Mouse (Mus musculus) liver, embryonic 13.5 days (tissue): Measurements from ENCODE around the gene Jarid2. TPM values are rescaled to one million over a fixed set of nuclear protein-coding genes. Genes with fewer than 3 reads are reported as not detected.
"Not testable (repeated sequence)": the region's sequence is repeated elsewhere in the genome, so short reads cannot be mapped to it uniquely, and the experiment has no call there.

Experiments used
- ATAC-seq: fragments of 200-750 bp; cut with Nextera tagmentation; 2 replicates; pipeline ENCODE4 v1.8.0; 2017; ENCODE audit warnings: low read depth, mild to moderate bottlenecking, moderate number of reproducible peaks, moderate library complexity
- DNase-seq: peaks from one replicate; pipeline ENCODE4 v3.0.0; 2022
- H3K27ac ChIP-seq: fragments of 300-500 bp; sonication (generic); 2 replicates; pipeline ENCODE4 v1.5.1; 2015; ENCODE audit warnings: moderate library complexity, mild to moderate bottlenecking, inconsistent platforms
- H3K27me3 ChIP-seq: fragments of 300-500 bp; sonication (generic); 2 replicates; pipeline ENCODE4 v1.6.1; 2015; ENCODE audit warnings: mild to moderate bottlenecking, inconsistent platforms
- H3K36me3 ChIP-seq: fragments of 300-500 bp; sonication (generic); 2 replicates; pipeline ENCODE4 v1.6.1; 2015; ENCODE audit warnings: mild to moderate bottlenecking, inconsistent platforms
- H3K4me1 ChIP-seq: fragments of 300-500 bp; sonication (generic); replicated peaks from 2 replicates; pipeline ENCODE4 v1.6.1; 2015; ENCODE audit warnings: inconsistent platforms
- H3K4me2 ChIP-seq: fragments of 300-500 bp; sonication (generic); 2 replicates; pipeline ENCODE4 v1.6.1; 2015; ENCODE audit warnings: inconsistent platforms, mild to moderate bottlenecking, moderate library complexity
- H3K4me3 ChIP-seq: fragments of 300-500 bp; sonication (generic); replicated peaks from 2 replicates; pipeline ENCODE4 v1.5.1; 2015; ENCODE audit warnings: mild to moderate bottlenecking, inconsistent platforms
- H3K9ac ChIP-seq: fragments of 300-500 bp; sonication (generic); 2 replicates; pipeline ENCODE4 v1.6.1; 2015; ENCODE audit warnings: mild to moderate bottlenecking, inconsistent platforms
- H3K9me3 ChIP-seq: fragments of 300-500 bp; sonication (generic); replicated peaks from 2 replicates; pipeline ENCODE4 v1.6.1; 2016; ENCODE audit warnings: inconsistent platforms
- WGBS: fragments of 180-500 bp; shearing (Covaris S2); methylation state at CpG from one replicate; pipeline ENCODE4 v1.1.7; 2015; ENCODE audit not compliant: insufficient replicate concordance; 5-methylcytosine and 5-hydroxymethylcytosine counted together
- polyA plus RNA-seq: library from polyadenylated mRNA; unstranded; fragments of >200 nt; fragmentation: Nextera tagmentation; extraction: Ambion mirVana; gene quantifications from 2 replicates; pipeline ENCODE4 v1.2.1, GENCODE M21; 2015

The Jarid2 gene
- polyA plus RNA-seq, 1 experiment from 2014 or later = 8.0 TPM

DNA sequence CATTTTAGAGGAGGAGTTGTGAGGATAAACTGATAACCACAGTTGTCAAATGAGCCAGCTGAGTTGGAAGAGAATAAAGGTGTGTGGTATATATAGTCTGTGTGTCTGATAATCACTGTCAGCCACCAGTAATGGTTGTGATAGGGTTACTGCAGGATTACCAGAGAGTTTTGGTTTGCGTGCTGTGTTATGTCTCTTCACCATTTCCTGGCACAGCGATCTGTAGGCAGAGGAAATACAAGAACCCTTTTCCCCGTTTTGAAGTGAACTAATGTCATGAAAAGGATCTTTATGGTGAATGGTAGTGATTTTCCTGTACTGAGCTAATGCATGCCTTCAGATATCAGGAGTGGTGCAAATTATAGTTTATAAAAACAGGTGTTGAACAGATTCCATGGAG lies 122.8 kb downstream of the Jarid2 start:
- no peak for DNase-seq
- Histone ChIP-seq H3K4me3 (no peak overlapping the region), H3K36me3 (no peaks in the 10 kb centered on the region), H3K4me2 (no peak overlapping the region), H3K9me3 (no peaks in the 10 kb centered on the region), H3K4me1 (no peaks in the 10 kb centered on the region), H3K9ac (no peak overlapping the region), H3K27ac (no peak overlapping the region), H3K27me3 (no peaks in the 10 kb centered on the region)
- 52% methylated on average over 3 of the region's 3 CpGs for WGBS
- ATAC-seq = no peak

DNA sequence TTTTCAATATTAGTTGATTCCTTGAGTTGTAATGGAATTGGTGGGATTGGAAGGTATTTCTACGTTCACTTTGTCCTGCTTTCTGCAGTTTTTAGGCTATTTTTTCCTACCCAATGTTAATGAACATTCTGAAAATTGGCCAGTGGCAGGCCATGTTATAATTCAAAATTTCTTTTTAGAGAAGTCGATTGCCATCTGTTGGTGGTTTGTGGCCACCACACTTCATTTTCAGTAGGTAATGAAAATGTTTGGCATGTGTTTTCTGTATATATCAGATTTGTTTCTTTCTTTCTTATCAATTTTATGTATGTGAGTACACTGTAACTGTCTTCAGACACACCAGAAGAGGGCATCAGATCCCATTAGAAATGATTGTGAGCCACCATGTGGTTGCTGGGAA lies 136.3 kb downstream of the Jarid2 start:
- no peaks in the 10 kb centered on the region for H3K27me3 ChIP-seq
- H3K27ac ChIP-seq = no peak overlapping the region
- no peak overlapping the region for H3K4me2 ChIP-seq
- ATAC-seq (no peak), DNase-seq (no peak)
- H3K4me3 ChIP-seq = no peak overlapping the region
- H3K36me3 ChIP-seq = no peaks in the 10 kb centered on the region
- H3K9me3 ChIP-seq = no peaks in the 10 kb centered on the region
- no peaks in the 10 kb centered on the region for H3K4me1 ChIP-seq
- WGBS = 64% methylated on average over 2 of the region's 2 CpGs
- H3K9ac ChIP-seq = no peak overlapping the region

DNA sequence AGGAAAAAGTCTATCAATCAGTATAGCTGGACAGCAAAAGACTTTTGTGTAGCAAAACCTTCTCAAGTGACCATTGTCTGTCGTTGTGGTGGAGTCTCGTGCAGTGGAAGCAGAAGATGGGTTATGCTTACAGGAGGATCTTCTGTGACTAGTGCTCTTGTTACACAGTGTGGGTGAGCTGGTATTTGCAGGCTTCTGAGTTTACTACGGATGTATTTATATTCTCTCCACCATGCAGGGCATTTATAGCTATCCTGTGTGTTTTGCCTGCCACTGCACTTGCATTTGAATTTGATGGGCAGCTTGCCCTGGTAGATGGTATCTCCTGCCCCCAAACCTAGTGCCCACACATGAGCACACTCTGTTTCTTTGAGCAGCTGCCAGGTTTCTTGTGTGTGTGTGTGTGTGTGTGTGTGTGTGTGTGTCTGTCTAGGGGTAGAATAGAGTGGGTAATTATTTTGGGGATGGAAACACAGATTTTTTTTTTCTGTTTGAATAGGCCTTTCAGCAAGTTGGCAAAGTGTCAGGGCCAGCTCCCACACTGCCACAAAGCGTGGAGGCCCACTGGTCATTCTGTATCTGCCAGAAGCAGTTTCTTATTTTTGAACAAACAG lies 138.9 kb downstream of the Jarid2 start:
- no peaks in the 10 kb centered on the region for H3K27me3 ChIP-seq
- H3K4me1 ChIP-seq = no peaks in the 10 kb centered on the region
- no peak overlapping the region for H3K4me3 ChIP-seq
- no peak overlapping the region for H3K9ac ChIP-seq
- no peaks in the 10 kb centered on the region for H3K36me3 ChIP-seq
- H3K9me3 ChIP-seq = no peaks in the 10 kb centered on the region
- no peak overlapping the region for H3K27ac ChIP-seq
- 79% methylated on average over 4 of the region's 4 CpGs for WGBS
- no peak overlapping the region for H3K4me2 ChIP-seq
- ATAC-seq (no peak), DNase-seq (no peak)

- not testable (repeated sequence) for H3K4me3 ChIP-seq, H3K27ac ChIP-seq, H3K27me3 ChIP-seq, H3K4me2 ChIP-seq, H3K36me3 ChIP-seq, H3K4me1 ChIP-seq, H3K9ac ChIP-seq, H3K9me3 ChIP-seq
- ATAC-seq (peak; percentile 100), DNase-seq (peak; percentile 88)
- WGBS = 66% methylated on average over 47 of the region's 47 CpGs
Measured at GRCm38 (mm10) chr13:44869418-44870119, 140.3 kb downstream of the Jarid2 start.

DNA sequence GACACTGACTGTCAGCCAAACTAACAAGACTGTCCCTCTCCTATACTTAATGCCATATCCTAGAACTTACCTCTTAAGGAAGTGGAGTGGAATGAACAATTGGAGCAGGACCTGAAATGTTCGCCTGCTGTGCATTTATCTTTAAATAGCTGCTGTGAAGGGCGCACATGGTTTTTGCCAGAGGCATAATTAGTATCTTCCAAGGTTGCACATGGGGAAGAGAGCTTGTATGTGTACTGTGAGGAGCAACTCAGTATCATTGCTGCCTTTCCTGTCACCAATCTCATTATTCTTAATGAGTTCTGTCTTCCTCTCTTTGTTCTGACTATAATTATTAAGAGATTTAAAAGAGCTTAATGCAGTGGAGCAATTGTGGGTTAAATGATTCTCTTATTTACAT lies 147.5 kb downstream of the Jarid2 start:
- H3K4me1 ChIP-seq = no peaks in the 10 kb centered on the region
- no peaks in the 10 kb centered on the region for H3K9me3 ChIP-seq
- H3K27me3 ChIP-seq = no peaks in the 10 kb centered on the region
- 72% methylated on average over 2 of the region's 2 CpGs for WGBS
- no peak overlapping the region for H3K4me2 ChIP-seq
- DNase-seq (no peak), ATAC-seq (no peak)
- H3K27ac ChIP-seq = no peak overlapping the region
- no peak overlapping the region for H3K9ac ChIP-seq
- H3K36me3 ChIP-seq = peaks cover 5% of the 10 kb centered on the region; the same call in 1 of the 2 replicates
- H3K4me3 ChIP-seq = no peak overlapping the region

- Histone ChIP-seq H3K4me3 (no peak overlapping the region), H3K4me2 (no peak overlapping the region), H3K27me3 (no peaks in the 10 kb centered on the region), H3K36me3 (peaks cover 5% of the 10 kb centered on the region; the same call in 1 of the 2 replicates), H3K9me3 (no peaks in the 10 kb centered on the region), H3K9ac (no peak overlapping the region), H3K27ac (no peak overlapping the region), H3K4me1 (no peaks in the 10 kb centered on the region)
- no peak for DNase-seq
- ATAC-seq = no peak
- 85% methylated on average over 4 of the region's 4 CpGs for WGBS
Measured at GRCm38 (mm10) chr13:44881001-44881400, 151.7 kb downstream of the Jarid2 start.

GRCm38 (mm10) chr13:44886221-44886620 lies 156.9 kb downstream of the Jarid2 start:
- H3K4me3 ChIP-seq = no peak overlapping the region
- H3K27me3 ChIP-seq = no peaks in the 10 kb centered on the region
- H3K36me3 ChIP-seq = peaks cover 5% of the 10 kb centered on the region; the same call in 1 of the 2 replicates
- 81% methylated on average over 2 of the region's 2 CpGs for WGBS
- H3K4me1 ChIP-seq = no peaks in the 10 kb centered on the region
- ATAC-seq (no peak), DNase-seq (no peak)
- no peak overlapping the region for H3K9ac ChIP-seq
- H3K27ac ChIP-seq = no peak overlapping the region
- no peaks in the 10 kb centered on the region for H3K9me3 ChIP-seq
- H3K4me2 ChIP-seq = no peak overlapping the region

GRCm38 (mm10) chr13:44890612-44891011 lies 161.3 kb downstream of the Jarid2 start:
- no peak overlapping the region for H3K4me2 ChIP-seq
- no peaks in the 10 kb centered on the region for H3K4me1 ChIP-seq
- no peak overlapping the region for H3K4me3 ChIP-seq
- DNase-seq = no peak
- H3K27ac ChIP-seq = no peak overlapping the region
- no peaks in the 10 kb centered on the region for H3K9me3 ChIP-seq
- no peak for ATAC-seq
- WGBS = 73% methylated on average over 2 of the region's 2 CpGs
- no peaks in the 10 kb centered on the region for H3K36me3 ChIP-seq
- no peak overlapping the region for H3K9ac ChIP-seq
- H3K27me3 ChIP-seq = no peaks in the 10 kb centered on the region

DNA sequence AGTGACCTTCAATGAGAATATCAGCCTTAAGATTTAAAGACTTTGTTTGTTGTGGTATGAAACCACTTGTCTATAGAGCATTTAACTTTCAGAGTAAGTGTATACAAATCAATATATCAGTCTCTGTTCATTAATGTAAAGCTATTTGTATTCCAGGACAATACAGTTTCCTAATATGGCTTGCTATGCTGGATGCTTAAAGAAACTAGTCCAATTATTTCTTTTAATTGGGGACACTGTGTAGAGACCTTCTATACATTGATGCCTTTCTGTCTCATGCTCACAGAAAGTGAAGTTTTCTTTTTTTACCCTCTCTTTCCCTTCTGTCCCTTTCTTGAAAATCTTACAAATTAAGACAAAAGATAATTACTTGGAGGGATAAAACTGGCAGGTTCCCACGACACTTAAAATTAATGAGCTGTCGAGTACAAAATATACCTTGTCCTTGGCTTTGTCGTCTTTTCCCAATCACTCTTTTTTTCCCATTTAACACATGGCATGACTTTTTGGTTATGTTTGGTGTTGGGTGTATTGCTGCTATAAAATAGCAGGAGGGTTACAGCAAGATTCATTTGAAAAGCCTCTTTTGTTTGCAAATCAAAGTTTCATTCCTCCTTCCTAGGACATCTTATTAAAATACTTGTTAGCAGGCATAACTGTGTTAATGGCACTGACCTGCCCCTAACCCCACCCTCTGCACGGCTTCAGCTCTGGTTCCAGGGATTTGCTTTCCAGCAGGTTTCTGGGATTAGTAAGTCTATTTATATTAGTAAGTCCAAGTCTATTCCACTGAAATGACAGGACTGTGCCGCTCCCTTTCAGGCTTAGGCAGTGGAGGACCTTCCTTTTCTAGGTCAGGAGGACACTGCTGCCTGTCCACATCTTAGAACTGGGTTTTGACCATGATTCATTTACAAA lies 162.8 kb downstream of the Jarid2 start:
- Histone ChIP-seq H3K4me3 (no peak overlapping the region), H3K4me2 (no peak overlapping the region), H3K4me1 (no peaks in the 10 kb centered on the region), H3K27me3 (no peaks in the 10 kb centered on the region), H3K36me3 (peaks cover 10% of the 10 kb centered on the region), H3K27ac (no peak overlapping the region), H3K9me3 (no peaks in the 10 kb centered on the region), H3K9ac (no peak overlapping the region)
- WGBS = 77% methylated on average over 5 of the region's 5 CpGs
- ATAC-seq = no peak
- no peak for DNase-seq

DNA sequence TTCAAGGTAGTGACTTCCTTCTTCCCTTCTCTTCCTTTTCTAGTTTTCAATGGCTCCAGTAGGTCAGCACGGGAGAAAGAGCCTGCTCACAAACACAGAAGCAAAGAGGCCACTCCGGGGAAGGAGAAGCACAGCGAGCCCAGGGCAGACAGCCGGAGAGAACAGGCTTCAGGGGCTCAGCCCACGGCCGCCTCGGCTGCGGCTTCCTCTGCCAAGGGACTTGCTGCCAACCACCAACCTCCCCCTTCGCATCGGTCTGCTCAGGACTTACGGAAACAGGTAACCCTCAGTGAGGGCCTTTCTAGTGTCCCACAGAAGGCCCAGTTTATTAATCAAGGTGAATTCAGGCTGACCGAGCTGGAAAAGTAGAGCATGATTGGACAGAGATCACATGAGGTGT lies 166.9 kb downstream of the Jarid2 start:
- ATAC-seq = no peak
- Histone ChIP-seq H3K9me3 (no peaks in the 10 kb centered on the region), H3K36me3 (peaks cover 22% of the 10 kb centered on the region), H3K4me2 (no peak overlapping the region), H3K4me1 (no peaks in the 10 kb centered on the region), H3K9ac (no peak overlapping the region), H3K4me3 (no peak overlapping the region), H3K27ac (no peak overlapping the region), H3K27me3 (no peaks in the 10 kb centered on the region)
- 88% methylated on average over 12 of the region's 12 CpGs for WGBS
- DNase-seq = no peak

DNA sequence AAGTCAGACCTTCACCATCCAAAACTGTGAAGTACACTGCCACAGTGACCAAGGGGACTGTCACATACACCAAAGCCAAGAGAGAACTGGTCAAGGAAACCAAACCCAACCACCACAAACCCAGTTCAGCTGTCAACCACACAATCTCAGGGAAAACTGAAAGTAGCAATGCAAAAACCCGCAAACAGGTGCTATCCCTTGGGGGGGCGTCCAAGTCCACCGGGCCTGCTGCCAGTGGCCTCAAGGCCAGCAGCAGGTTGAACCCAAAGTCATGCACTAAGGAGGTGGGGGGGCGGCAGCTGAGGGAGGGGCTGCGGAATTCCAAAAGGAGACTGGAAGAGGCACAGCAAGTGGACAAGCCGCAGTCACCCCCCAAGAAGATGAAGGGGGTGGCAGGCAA lies 173.0 kb downstream of the Jarid2 start:
- H3K9ac ChIP-seq = no peak overlapping the region
- peaks cover 39% of the 10 kb centered on the region for H3K36me3 ChIP-seq
- DNase-seq (no peak), ATAC-seq (no peak)
- 80% methylated on average over 6 of the region's 6 CpGs for WGBS
- H3K4me2 ChIP-seq = no peak overlapping the region
- no peaks in the 10 kb centered on the region for H3K4me1 ChIP-seq
- H3K4me3 ChIP-seq = no peak overlapping the region
- no peaks in the 10 kb centered on the region for H3K27me3 ChIP-seq
- H3K27ac ChIP-seq = no peak overlapping the region
- H3K9me3 ChIP-seq = no peaks in the 10 kb centered on the region
